Mouse (Mus musculus): ENCODE data around the gene Selenok.

Gene Selenok

GRCm38 (mm10) chr14:29968075-29968821, at the start of gene Selenok:
Selenok (plus strand) TSS chr14:29968308.
- DNase-seq: peak; percentile 95 to 96

GRCm38 (mm10) chr14:29928966-29929365, 39.1 kb upstream of the Selenok start:
- no peak for DNase-seq

GRCm38 (mm10) chr14:29935516-29935915, 32.6 kb upstream of the Selenok start:
- peak; percentile 69 to 74 for DNase-seq

DNA sequence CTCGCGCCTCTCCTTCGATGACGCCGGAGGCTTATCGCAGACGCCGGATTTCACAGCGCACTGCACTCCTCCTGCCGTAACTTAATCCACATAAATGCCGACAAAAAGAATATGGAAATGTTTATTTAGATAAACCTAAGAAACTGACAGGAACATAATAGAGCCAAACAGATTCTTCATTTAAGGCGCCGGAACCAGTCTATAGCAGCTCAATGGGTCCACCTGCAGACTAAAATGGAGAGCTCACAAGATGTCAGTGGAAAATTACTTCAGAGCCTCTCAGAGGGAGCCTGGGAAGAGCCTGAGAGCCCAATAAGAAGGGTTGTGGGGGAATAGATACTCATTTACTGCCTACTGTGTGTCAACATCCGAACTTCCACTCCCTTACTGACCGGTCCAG, 30.6 kb upstream of the Selenok start:
- peak; percentile 56 to 58 for DNase-seq

DNA sequence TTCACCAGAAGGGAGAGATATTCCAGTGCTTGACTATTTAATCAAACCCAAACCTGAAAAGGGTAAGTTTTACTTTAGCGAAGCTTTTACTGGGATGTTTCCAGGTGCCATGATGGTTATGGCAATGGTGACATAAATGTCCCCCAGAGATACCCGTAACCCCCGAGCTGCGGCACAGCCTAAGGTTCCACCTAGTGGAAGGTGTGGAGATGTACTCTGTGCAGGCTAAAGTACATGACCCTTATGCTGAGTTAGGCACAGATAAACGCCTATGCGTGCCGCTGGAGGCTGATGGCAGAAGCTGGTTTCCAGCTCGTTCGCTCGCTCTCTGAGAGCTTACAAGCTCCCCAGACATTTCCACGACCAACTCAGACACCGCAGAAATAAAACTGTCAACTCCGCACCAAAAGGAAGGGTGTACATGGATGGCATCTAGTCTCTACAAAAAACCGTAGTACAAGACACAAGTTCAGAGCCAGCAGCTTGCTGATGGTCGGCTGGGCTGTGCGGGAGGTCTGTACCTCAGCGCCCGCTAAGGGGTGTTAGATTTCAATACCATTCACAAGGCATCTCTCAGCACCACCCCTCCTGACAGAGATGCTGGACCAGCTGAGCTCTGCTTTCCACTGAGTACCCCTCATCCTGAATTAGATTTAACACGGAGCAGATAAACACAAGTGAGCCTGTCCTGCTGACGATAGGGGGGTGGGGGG, 28.4 kb upstream of the Selenok start:
- DNase-seq: no peak

GRCm38 (mm10) chr14:29940313-29940812, 27.7 kb upstream of the Selenok start:
- no peak for DNase-seq

DNA sequence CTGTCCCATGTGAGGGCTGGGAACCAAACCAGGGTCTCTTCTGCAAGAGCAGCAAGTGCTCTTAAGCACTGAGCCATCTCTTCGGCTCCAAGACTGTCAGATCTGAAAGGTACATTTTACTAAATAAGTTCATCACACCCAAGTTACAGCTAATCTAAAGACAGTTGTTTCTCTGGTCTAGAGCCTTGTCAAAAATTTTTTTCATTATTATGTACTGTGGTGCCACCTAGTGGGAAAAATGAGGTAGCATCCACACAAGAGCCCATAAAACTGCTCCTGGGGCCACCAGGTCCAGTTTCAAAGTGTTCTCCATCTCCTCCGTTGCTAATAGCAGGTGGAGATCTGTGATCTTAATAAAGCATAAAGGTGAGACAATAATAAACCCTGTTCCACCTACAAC, 27.2 kb upstream of the Selenok start:
- DNase-seq: peak; percentile 69 to 80

- DNase-seq: no peak
Measured at GRCm38 (mm10) chr14:29946761-29947309, 21.3 kb upstream of the Selenok start.

- no peak for DNase-seq
Measured at GRCm38 (mm10) chr14:29950805-29951204, 17.3 kb upstream of the Selenok start.

DNA sequence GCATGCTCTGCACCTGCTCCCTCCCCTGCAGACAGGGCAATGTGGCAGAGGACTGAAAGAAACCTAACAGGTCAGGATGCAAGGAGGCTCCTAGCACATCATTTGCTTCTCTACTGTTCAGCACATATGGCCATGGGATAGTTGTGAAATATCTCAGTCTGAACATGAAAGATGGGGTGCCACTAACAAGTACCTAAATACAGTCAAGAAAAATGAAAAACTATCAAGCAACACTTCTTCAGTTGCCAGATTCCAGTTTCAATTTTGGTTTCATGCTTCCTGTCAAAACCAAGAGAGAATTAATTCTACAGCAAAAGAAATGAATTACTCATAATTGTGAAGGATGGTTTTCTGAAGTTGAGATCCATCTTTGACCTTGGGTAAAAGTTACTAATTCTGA, 10.7 kb upstream of the Selenok start:
- DNase-seq: no peak

DNA sequence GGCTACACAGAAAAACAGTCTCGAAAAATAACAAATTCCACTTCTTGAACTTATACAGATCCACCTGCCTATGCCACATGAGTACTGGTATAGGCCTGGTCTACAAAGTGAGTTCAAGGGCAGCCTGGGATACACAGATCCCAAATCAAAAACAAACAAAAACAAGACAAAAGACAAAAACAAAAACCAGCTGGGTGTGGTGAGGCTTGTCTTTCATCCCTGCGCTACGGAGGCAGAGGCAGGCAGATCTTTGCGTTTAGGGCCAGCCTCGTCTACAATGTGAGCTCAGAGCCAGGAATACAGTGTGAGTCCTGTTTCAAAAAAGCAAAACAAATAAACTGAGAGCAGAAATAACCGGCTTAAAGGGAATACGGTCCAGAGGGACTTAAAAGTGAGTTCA, 497 bp upstream of the Selenok start:
- DNase-seq: no peak

- DNase-seq: no peak
Measured at GRCm38 (mm10) chr14:29971446-29971845, 3.3 kb downstream of the Selenok start.

DNA sequence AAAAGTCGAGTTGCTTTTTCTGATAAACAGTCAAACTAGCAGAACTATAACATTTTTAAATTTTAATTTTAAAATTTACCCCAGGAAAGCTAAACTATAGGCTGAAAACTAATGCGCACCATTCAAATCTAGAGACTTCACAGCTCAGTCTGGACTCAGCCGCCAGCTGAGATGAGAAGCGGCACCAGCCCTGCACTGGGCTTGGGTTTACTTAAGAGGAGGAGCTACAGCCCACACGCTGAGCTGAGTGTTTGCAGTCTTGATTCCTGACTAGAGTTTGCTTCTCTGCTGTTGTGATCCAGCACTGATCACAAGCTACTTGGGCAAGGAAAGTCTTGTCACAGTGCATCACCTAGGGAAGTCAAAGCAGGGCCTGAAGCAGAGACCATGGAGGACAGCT, 3.9 kb downstream of the Selenok start:
- DNase-seq: no peak

GRCm38 (mm10) chr14:29976927-29977326, 8.8 kb downstream of the Selenok start:
- DNase-seq: no peak

DNA sequence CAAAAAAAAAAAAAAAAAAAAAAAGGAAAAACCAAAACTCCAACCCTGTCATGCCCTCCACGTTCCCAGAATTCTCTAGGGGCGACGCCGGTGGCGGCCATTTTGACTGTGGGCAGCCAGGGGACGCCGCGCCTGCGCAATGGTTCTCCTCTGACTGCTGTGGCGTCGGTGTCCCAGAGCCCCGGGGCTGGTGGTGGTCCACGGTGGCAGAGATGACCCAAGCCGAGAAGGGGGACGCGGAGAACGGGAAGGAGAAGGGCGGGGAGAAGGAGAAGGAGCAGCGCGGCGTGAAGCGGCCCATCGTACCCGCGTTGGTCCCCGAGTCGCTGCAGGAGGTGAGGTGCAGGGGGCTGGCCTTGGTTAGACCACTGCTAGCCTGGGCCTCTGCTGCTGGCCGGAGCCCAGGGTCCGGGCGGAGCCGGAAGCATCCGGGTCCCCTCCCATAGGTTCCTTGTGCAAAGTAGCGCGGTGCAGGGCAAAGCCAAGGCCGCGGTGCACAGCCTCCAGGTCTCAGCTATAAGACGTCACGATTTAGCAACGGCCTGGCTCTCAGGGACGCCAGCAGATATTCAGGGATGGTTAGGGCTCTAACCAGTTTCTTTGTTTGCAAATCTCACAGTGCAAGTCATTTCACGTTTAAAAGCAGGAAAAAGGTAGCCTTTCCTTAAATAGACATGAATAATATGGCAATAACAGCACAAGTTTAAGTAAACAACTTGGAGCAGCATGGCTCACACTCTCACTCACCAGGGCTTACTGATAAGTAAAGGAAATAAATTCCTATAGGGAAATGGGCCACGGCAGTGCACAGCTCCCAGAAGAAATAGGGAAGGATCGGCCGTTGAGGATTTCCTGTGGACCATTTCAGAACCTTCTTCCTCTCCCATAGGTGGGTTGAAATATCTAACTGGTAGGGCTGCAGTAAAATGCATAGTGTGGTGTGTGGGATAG, 10.4 kb downstream of the Selenok start, which contains the start of gene Actr8:
Gene Actr8 (plus strand): TSS at position 84 of the 951 bp plus-strand sequence.
- DNase-seq: peak; percentile 97 to 98

- peak in 1 of 2 experiments; percentile 58 for DNase-seq
Measured at GRCm38 (mm10) chr14:29980447-29981205, 12.5 kb downstream of the Selenok start.

GRCm38 (mm10) chr14:29986096-29986495, 18.0 kb downstream of the Selenok start:
- DNase-seq: no peak

- peak in 1 of 2 experiments; percentile 46 for DNase-seq
Measured at GRCm38 (mm10) chr14:29987276-29987675, 19.2 kb downstream of the Selenok start.

DNA sequence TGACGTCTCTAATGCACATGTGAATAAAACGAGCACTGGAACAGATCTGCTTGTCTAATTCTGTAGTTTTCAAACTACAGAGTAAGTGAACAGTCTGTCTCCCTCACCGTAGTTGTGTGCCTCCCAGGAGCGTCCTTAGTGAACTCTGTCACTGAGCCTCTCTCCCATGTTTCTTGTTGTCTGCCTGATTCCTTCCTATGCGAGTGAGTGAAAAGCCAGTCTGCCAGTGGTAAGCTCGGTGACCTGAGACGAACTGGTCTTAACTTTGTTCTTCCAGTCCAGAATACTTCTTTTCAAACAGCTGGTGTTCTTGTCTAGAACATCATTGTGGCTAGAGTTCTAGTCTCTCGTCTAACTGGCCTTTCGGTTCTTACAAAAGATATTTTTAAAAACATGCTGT, 19.6 kb downstream of the Selenok start:
- no peak for DNase-seq

GRCm38 (mm10) chr14:29988337-29988736, 20.2 kb downstream of the Selenok start:
- no peak for DNase-seq

DNA sequence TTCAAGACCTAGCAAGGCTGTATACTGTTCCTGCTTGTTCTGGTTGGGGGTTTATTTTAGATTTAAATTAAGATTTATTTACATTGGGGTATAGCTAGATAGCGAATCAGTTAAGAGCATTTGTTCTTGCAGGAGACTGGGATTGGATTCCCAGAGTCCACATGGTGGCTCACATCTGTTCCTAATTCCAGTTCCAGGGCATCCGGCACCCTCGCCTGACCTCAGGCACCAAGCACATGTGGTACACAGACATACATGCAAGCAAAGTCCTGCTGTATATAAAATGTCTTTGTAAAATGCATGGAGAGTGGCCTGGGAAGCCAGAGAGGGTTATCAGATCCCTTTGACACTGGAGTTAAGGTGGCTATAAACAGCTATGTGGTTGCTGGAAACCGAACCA, 26.9 kb downstream of the Selenok start:
- DNase-seq: no peak
